In genomic region chr1:14487708-14488127, GRCm38 (mm10) we compare ENCODE assay signal across 16 mouse cellular contexts.
"Had no signal": no experiment of that assay in that cellular context is flagged by ENCODE, and none has a peak within 500 bp of the region (broad histone marks: within the 10 kb centered on the region; RNA-seq: fewer than 3 reads in every experiment).

No protein-coding gene starts in this region.

- DNase-seq: liver, postnatal 0 days; lung, adult 2 months; lung, postnatal 14 days; lung, postnatal 36 days; right cerebral cortex, postnatal 14 days; thymus, adult 18-20 months; thymus, postnatal 14 days; thymus, postnatal 36 days had no signal

- H3K4me1 ChIP-seq: lung, embryonic 15.5 days; midbrain, embryonic 13.5 days; midbrain, embryonic 15.5 days; stomach, embryonic 15.5 days had no signal

- H3K9ac ChIP-seq: liver, postnatal 0 days; lung, embryonic 15.5 days; midbrain, embryonic 13.5 days; midbrain, embryonic 15.5 days; neural tube, embryonic 12.5 days; stomach, embryonic 15.5 days had no signal

- H3K9me3 ChIP-seq: lung, embryonic 15.5 days; megakaryocyte, embryonic 14.5 days; midbrain, embryonic 13.5 days; midbrain, embryonic 15.5 days; neural tube, embryonic 12.5 days; stomach, embryonic 15.5 days had no signal

- H3K4me3 ChIP-seq: lung, embryonic 15.5 days; megakaryocyte, embryonic 14.5 days; midbrain, embryonic 13.5 days; midbrain, embryonic 15.5 days; neural tube, embryonic 12.5 days; stomach, embryonic 15.5 days had no signal

- ATAC-seq: liver, postnatal 0 days; lung, postnatal 0 days; midbrain, embryonic 13.5 days; midbrain, embryonic 15.5 days had no signal

- H3K4me2 ChIP-seq: lung, embryonic 15.5 days; midbrain, embryonic 13.5 days; midbrain, embryonic 15.5 days; neural tube, embryonic 12.5 days; stomach, embryonic 15.5 days had no signal

- H3K27ac ChIP-seq: lung, embryonic 15.5 days; macrophage; midbrain, embryonic 13.5 days; midbrain, embryonic 15.5 days; neural tube, embryonic 12.5 days; stomach, embryonic 15.5 days had no signal

- H3K36me3 ChIP-seq: lung, embryonic 15.5 days; midbrain, embryonic 13.5 days; midbrain, embryonic 15.5 days; neural tube, embryonic 12.5 days; stomach, embryonic 15.5 days had no signal

- H3K27me3 ChIP-seq: lung, embryonic 15.5 days; megakaryocyte, embryonic 14.5 days; midbrain, embryonic 13.5 days; midbrain, embryonic 15.5 days; neural tube, embryonic 12.5 days; stomach, embryonic 15.5 days had no signal
